Mouse (Mus musculus): ENCODE data around the gene Zfp385a.

DNA sequence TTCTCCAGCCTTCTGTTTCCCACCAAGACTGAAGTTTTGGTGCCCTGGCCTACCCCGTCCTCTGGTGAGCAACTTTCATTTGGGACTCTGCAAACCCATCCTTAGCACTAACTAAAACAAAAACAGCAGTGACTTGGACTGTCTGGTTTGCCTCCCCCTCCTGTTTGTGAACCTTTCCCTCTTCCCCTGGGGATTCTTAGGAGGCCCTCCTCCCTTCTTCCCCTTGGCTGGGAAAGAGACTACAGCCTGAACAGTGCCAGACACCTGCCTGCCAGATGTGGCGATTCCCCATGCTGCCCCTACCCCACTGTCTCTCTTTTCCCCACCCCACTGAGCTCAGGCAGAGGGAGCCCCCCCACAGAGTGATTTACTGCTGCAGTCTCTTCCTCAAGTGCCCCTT is 38.8 kb downstream of the Zfp385a start:
- no peak for TF ChIP-seq CTCF (IDR thresholded peaks at IDR 0.05; ENCODE audit: borderline replicate concordance, insufficient read depth, low read length)
- TF ChIP-seq POLR2A (IDR thresholded peaks at IDR 0.05; ENCODE audit: low read depth, low read length), result no peak

Data from embryonic fibroblast, embryonic 13.5 days (primary cell).